Mouse (Mus musculus) bone marrow, adult 2 months (tissue): ENCODE results near the gene Kir3dl1.
"Not testable (repeated sequence)": the region's sequence is repeated elsewhere in the genome, so short reads cannot be mapped to it uniquely, and the experiment has no call there.

Source experiments
- CTCF ChIP-seq: fragments of 200-500 bp; IDR thresholded peaks from 2 replicates; pipeline ENCODE4 v1.5.1; 2011; ENCODE audit warnings: low read length, control low read depth; ENCODE audit not compliant: control insufficient read depth, insufficient read depth
- POLR2A ChIP-seq: fragments of 200-500 bp; IDR thresholded peaks from 2 replicates; pipeline ENCODE4 v1.6.1; 2011; ENCODE audit warnings: low read depth, mild to moderate bottlenecking, control low read depth, low read length, borderline replicate concordance; ENCODE audit not compliant: control insufficient read depth

GRCm38 (mm10) chrX:136569094-136569493 is 51.3 kb downstream of the Kir3dl1 start:
- not testable (repeated sequence) for TF ChIP-seq POLR2A, CTCF
